Mouse (Mus musculus): Measurements from ENCODE around the gene B3gnt7. TPM values are rescaled to one million over a fixed set of nuclear protein-coding genes. Genes with fewer than 3 reads are reported as not detected.

Gene B3gnt7
- total RNA-seq, 4 experiments from 2014 or later: 0.20 to 0.68 (median 0.46) TPM

DNA sequence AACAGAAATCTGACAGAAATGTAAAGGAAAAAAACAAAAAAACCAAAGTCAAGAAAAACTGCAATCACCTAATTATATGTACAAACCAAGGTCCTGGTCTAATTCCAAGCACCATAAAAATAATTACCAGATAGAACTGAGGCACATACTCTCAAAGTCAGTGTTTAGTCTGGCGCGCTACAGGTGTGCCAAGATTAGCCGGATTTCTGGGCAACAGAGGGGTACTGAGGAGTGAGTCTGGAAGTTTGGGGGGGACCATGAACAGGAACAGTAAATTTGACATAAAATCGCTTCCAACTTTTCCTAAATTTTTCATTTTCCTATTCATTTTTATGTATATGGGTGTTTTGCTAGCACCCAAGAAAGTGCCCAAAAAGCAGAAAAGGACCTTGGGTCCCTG, 43.3 kb downstream of the B3gnt7 start:
- no peak for DNase-seq

DNA sequence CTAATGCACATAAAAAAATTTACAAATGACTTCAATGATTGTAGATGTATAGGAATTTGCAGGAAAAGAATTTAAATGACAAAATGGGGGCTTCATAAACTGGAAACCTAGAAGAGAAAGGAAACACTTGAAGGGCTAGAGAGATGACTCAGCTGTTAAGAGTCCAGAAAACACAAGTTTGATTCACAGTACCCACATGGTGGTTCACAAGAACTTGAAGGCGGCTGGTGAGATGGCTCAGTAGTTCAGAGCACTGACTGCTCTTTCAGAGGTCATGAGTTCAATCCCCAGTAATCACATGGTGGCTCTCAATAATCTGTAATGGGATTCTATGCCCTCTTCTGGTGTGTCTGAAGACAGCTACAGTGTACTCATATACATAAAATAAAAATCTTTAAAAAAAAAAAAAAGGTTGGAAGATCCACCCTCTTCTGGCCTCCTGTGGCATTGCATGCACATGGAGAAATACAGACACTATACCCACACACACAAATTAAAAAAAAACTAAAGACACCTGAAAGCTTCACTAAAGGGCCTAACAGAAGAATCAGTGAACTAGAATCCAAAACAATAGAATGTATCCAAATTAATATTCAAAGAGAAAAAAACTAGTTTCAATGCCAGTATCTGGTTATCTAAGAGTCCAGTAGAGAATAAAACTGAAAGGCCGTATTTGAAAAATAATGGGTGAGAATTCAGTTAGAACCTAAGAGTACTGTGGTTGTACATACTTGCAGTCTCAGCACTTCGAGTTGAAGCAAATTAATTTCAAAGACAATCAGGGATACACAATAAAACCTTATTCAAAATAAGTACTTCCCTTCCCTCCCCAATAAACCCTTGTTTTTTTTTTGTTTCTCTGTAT, 44.5 kb downstream of the B3gnt7 start:
- DNase-seq: no peak

DNA sequence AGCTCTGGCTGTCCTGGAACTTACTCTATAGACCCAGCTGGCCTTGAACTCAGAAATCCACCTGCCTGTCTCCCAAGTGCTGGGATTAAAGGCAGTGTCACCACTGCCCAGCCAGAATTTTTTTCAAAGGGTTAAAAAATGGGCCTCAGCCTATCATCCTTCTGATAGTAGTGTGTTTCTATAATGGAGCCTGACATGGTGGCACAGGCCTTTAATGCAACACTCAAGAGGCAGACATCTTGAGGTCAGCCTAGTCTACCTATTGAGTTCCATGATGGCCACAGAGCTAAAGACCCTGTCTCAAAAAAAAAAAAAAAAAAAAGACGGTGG, 45.0 kb downstream of the B3gnt7 start:
- no peak for DNase-seq

DNA sequence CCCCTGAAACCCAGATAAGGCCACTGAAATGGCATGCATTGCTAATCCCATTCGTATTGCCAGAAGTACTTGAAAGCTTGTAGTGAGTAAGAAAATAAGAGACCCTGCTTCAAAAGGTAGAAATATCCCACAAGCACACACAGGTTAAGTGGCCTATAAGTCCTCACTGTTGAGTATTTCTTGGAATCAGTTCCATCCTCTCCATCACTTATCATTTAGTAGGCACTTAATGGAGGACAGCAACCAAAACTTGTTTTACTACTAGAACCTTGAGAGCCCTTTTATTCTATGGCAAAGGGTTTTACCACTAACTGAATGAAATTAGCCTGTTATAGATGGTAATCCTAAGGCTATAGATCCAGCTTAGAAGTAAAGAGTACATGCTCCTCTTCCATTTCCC, 45.5 kb downstream of the B3gnt7 start:
- DNase-seq: no peak

DNA sequence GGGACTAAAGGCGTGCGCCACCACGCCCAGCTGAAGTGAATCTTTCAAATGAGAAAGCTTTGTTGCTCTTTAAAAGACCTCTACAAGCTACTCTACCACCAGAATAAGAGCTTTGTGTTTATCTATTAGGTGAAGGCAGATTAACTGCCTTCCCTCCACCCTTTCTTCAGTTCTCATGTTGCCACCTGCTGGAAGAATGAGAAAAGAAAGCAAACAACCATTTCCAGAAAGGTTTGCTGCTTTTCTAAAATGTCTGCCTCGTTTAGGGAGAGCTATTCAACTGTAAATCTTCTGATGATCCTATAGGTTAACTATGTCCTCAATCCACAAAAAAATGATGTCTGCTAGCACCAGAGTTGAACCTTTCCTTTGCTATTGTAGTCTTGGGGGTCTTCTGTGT, 46.2 kb downstream of the B3gnt7 start:
- DNase-seq: no peak

DNA sequence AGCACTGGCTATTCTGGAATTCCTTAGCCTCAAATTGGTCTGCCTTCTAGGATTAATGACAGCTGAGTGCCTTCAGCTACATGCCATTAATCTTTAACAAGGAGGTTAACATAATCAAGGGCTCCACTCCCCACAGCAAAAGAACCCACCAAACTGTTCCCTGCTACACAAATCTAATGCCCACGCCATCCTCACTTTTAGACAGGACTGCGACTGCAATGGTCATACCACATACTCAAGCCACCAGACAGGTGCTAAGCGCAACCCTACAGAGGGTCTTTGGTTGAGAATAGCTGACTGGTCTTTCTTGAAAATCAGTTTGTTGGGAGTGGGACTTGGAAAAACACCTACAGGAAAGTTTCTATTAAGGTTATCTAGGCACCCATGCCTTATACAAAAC, 46.6 kb downstream of the B3gnt7 start:
- DNase-seq: no peak

DNA sequence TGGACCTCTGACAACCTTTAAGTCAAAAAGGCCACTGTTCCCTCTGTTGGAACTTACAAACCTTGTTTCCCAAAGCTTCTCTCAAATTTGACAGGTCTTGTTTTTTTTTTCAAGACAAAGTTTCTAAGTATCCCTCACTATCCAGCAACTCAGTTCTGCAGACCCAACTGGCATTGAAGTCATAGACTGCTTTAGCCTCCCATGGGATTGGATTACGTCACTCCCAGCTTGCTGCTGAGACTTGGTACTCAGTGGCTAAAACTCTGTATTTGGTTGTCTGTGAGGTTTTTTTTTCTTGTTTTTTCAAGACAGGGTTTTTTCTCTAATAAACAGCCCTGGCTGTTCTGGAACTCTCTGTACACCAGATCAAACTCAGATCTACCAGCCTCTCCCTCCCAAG, 47.1 kb downstream of the B3gnt7 start:
- no peak for DNase-seq

DNA sequence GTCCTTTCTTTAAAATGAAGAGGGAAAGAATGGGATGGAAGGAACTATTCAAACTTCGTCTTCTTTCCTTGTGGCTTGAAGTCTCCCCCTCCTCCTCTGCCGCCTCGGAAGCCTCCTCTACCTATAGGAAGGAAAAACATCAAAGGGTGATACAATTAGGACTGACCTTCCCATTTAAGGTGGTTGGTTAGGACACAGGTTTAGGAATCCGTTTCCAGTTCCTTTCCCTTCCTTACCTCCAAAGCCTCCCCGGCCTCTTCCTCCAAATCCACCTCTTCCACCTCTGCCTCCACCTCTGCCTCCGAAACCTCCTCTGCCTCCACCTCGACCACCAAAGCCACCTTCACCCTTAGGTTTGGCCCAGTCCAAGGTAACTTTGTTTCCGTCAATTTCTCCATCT, 47.9 kb downstream of the B3gnt7 start:
- no peak for DNase-seq

DNA sequence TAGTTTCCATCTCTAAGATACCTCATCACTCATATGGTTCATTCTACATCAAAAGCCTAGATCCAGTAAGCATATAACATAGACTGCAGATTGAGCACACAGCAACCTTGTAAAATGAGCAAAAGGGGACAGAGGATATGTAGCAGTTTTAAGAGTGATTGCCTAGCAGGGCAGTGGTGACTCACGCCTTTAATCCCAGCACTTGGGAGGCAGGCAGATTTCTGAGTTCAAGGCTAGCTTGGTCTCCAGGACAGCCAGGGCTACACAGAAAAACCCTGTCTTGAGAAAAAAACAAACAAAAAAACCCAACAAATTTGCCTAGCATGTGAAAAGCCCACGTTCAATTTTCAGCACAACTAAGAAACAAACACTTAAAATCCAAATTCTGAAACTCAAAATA, 51.6 kb downstream of the B3gnt7 start:
- peak; percentile 49 for DNase-seq

Small RNA genes within 50 kb of the gene (microRNA-seq; reads per million reads assigned to microRNA genes)
- gene mmu-mir-3535: 51.3 to 84.1 reads per million in 2 experiments

Other genes starting within 250 kb of the B3gnt7 start
- 100 to 1,000 TPM; 114 to 128 (median 117) TPM for gene Psmd1, start 238.4 kb upstream of the B3gnt7 start, total RNA-seq (2022)
- under 1 TPM in 3 of 4 experiments, not detected in 1; 0.17 to 0.56 (median 0.37) TPM for gene Htr2b, start 190.9 kb upstream of the B3gnt7 start, total RNA-seq (2022)
- 1 to 10 TPM in 3 of 4 experiments, not detected in 1; 1.9 to 4.2 (median 2.3) TPM for gene Gm21972, start 169.2 kb upstream of the B3gnt7 start, total RNA-seq (2022)
- 10 to 100 TPM; 10.2 to 26.0 (median 13.8) TPM for gene Armc9, start 148.1 kb upstream of the B3gnt7 start, total RNA-seq (2022)
- gene Ncl, start 56.6 kb downstream of the B3gnt7 start, total RNA-seq (2022): 100 to 1,000 TPM; 181 to 250 (median 204) TPM
- not detected for gene Nmur1, start 123.4 kb downstream of the B3gnt7 start, total RNA-seq (2022)
- not detected for gene Tex44, start 123.5 kb downstream of the B3gnt7 start, total RNA-seq (2022)
- 100 to 1,000 TPM; 448 to 514 (median 510) TPM for gene Ptma, start 223.9 kb downstream of the B3gnt7 start, total RNA-seq (2022)

All from adrenal gland, adult 8-10 months (tissue).